Mouse (Mus musculus) forebrain, embryonic 14.5 days (tissue): ENCODE results near the gene Tmem128. TPM values are rescaled to one million over a fixed set of nuclear protein-coding genes. Genes with fewer than 3 reads are reported as not detected.

Experiments
- ATAC-seq: fragments of 200-750 bp; cut with Nextera tagmentation; 2 replicates; pipeline ENCODE4 v1.8.0; 2017; ENCODE audit warnings: mild to moderate bottlenecking, moderate library complexity
- DNase-seq: peaks from one replicate; pipeline ENCODE4 v3.0.0-alpha.2; 2015; ENCODE audit warnings: low spot score
- H3K27ac ChIP-seq: fragments of 300-500 bp; sonication (generic); 2 replicates; pipeline ENCODE4 v1.5.1; 2014; ENCODE audit warnings: low read depth, mild to moderate bottlenecking, control low read depth, low read length, moderate library complexity
- H3K27me3 ChIP-seq: fragments of 300-500 bp; sonication (generic); replicated peaks from 2 replicates; pipeline ENCODE4 v1.6.1; 2014; ENCODE audit warnings: low read length, control low read depth, mixed read lengths; ENCODE audit not compliant: control insufficient read depth, insufficient read depth
- H3K36me3 ChIP-seq: fragments of 300-500 bp; sonication (generic); 2 replicates; pipeline ENCODE4 v1.6.1; 2014; ENCODE audit warnings: low read length, control low read depth; ENCODE audit not compliant: control insufficient read depth, insufficient read depth
- H3K4me1 ChIP-seq: fragments of 300-500 bp; sonication (generic); 2 replicates; pipeline ENCODE4 v1.6.1; 2014; ENCODE audit warnings: antibody characterized with exemption, low read length, control low read depth; ENCODE audit not compliant: control insufficient read depth, insufficient read depth
- H3K4me2 ChIP-seq: fragments of 300-500 bp; sonication (generic); 2 replicates; pipeline ENCODE4 v1.6.1; 2014; ENCODE audit warnings: mild to moderate bottlenecking, control low read depth, low read length
- H3K4me3 ChIP-seq: fragments of 300-500 bp; sonication (generic); 2 replicates; pipeline ENCODE4 v1.5.1; 2014; ENCODE audit warnings: low read depth, low read length, control low read depth
- H3K9ac ChIP-seq: fragments of 300-500 bp; sonication (generic); 2 replicates; pipeline ENCODE4 v1.6.1; 2014; ENCODE audit warnings: mild to moderate bottlenecking, low read length, control low read depth, moderate library complexity
- H3K9me3 ChIP-seq: fragments of 300-500 bp; sonication (generic); replicated peaks from 2 replicates; pipeline ENCODE4 v1.6.1; 2016; ENCODE audit warnings: low read length, control low read depth, mixed read lengths; ENCODE audit not compliant: control insufficient read depth
- WGBS: fragments of 180-500 bp; shearing (Covaris S2); extraction: QIAGEN DNeasy Blood & Tissue Kit; methylation state at CpG from one replicate; pipeline ENCODE4 v1.1.7; 2014; 5-methylcytosine and 5-hydroxymethylcytosine counted together
- polyA plus RNA-seq: library from polyadenylated mRNA; unstranded; fragments of >200 nt; fragmentation: Nextera tagmentation; extraction: Ambion mirVana; gene quantifications from 2 replicates; pipeline ENCODE4 v1.2.1, GENCODE M21; 2014

The Tmem128 gene
- polyA plus RNA-seq: 108 and 109 TPM in 2 replicates

DNA sequence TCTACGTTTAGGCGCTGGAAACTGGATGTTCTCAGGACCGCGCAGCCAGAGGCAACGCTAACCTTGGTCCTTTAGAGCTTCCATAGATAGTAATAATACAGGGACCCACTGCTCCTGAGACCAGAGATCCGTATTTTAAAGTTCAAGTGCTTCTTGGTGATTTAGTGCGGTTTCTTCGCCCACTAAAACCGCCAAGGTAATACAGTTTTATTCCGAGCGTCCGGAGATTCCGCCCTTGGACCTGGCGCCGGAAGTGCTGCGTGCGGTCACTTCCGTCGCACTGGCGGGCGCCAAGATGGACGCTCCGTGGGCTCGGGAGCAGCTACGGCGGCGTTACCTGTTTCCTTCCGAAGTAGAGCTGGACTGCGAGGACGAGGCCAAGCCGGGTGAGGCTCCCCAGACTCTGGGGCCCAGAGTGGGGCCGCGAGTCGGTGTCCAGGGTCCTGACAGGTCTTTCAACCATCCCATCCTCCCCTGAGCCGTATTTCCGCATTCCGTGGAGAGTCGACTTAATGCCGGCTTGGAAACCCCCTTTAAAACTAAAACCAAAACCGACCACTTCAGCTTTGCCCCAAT lies at the start of gene Tmem128:
TSS of gene Tmem128 (plus strand) at position 79 of the 576 bp plus-strand sequence.
- Histone ChIP-seq H3K4me1 (peaks cover 7% of the 10 kb centered on the region), H3K4me2 (peak within 1 kb of the TSS; percentile 57), H3K9me3 (no peaks in the 10 kb centered on the region), H3K9ac (peak within 1 kb of the TSS; percentile 76), H3K36me3 (peaks cover 33% of the 10 kb centered on the region), H3K27me3 (no peaks in the 10 kb centered on the region), H3K4me3 (peak within 1 kb of the TSS; percentile 64), H3K27ac (peak within 1 kb of the TSS; percentile 53; the same call in 1 of the 2 replicates)
- peak; percentile 78 for DNase-seq
- peak; percentile 88 for ATAC-seq
- WGBS: under 1% methylated on average over 40 of the region's 40 CpGs

DNA sequence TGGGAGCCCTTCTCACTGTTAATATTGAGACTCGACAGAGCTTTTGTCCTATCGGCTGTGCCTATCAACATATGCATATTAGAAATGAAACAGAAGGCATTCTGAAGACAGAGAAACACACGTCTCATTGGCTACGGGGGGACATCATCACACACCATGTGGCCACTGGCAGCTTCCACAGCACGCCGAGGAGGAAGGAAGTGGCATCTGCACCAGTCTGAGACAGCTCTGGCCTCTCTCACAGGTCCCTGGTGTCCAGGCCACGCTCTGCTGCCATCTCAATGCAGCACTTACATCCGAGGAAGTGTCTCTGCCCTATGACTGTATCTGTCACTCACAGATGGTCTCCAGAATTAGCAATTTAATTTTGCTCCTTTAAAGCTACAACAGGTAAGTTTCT lies 48.3 kb upstream of the Tmem128 start:
- no peak for DNase-seq
- no peak overlapping the region for H3K4me3 ChIP-seq
- peaks cover 84% of the 10 kb centered on the region for H3K36me3 ChIP-seq
- no peak for ATAC-seq
- WGBS: 91% methylated on average over 8 of the region's 8 CpGs
- H3K9ac ChIP-seq: no peak overlapping the region
- no peaks in the 10 kb centered on the region for H3K9me3 ChIP-seq
- no peaks in the 10 kb centered on the region for H3K4me1 ChIP-seq
- H3K27me3 ChIP-seq: no peaks in the 10 kb centered on the region
- no peak overlapping the region for H3K4me2 ChIP-seq
- no peak overlapping the region for H3K27ac ChIP-seq

DNA sequence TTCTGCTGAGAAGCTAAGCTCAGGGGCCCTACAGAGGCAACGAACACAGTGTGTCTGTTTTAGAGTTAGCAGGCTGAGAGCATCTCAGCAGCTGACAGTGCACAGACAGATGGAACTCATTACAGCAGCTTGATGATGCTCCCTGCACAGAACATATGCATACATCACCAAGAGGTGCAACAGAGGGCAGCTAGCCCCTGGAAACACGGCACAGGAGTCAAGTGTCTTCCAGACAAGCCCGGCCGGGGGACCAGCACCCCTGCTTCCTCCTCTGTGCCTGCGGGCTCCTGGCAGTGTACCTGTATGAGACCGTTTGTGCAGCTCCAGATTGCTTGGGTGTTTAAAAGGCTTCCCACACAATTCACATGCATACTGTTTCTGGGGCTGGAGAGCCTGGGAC lies 47.0 kb upstream of the Tmem128 start:
- WGBS: 89% methylated on average over 6 of the region's 6 CpGs
- Histone ChIP-seq H3K36me3 (peaks cover 79% of the 10 kb centered on the region), H3K4me3 (no peak overlapping the region), H3K9me3 (no peaks in the 10 kb centered on the region), H3K4me1 (no peaks in the 10 kb centered on the region), H3K27ac (no peak overlapping the region), H3K9ac (no peak overlapping the region), H3K27me3 (no peaks in the 10 kb centered on the region), H3K4me2 (no peak overlapping the region)
- DNase-seq (no peak), ATAC-seq (no peak)

DNA sequence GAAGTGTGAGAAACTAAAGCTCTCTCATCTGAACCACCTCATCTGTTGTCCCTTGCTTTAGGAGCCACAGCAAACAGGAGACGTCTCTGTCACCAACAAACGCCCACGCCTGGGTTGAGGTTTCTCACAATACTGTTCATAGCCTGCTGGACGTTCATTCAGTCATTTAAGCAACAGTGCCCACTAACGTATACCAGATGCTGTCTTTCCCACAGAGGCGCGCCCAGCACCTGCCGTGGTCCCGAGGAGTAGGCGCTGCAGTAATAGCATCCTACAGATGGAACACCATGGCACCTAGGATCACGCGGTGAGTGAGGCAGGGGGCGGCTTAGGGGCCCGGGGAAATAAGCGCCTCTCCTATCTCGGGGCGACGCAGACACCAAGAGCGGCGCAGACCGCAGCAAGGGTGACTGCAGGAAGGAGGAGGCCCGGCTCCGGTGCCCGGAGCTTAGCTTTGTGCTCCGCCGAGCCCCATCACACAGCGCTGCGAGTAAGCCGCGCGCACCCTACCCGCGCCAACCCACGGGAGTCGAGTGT lies 40.1 kb upstream of the Tmem128 start:
- WGBS: 1% methylated on average over 24 of the region's 35 CpGs
- peaks cover 11% of the 10 kb centered on the region for H3K4me1 ChIP-seq

DNA sequence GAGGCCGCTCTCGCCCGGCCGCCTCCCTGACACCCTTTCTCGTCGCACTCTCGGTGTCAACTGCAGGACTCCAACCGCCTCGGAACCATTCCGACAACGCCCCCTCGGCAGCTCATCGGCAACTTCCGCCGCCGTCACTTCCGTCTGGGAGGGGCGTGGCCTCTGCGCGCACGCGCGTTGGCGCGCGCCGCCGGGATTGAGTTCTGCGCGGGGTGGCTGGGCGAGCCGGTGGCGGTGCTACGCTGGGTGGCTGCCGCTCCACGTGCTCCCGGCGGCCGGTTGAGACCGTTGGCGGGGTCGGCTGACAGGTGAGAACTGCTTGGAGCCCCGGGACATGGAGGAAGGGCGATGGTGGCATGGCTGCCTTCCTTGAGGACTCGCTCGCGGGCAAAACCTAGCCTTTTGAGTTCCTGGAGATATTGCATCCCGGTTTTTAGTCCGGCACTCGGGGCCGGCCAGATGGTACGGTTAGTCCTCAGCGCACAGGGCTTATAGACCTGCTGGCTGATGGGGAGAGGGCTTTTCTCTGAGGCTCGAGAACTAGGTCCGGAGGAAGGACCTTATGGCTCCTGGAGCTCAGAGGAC lies 39.6 kb upstream of the Tmem128 start, which contains the start of the genes Zbtb49 and Lyar:
TSS of gene Zbtb49 (minus strand) at position 130 of the 585 bp plus-strand sequence.
TSS of gene Lyar (plus strand) at position 143 of the 585 bp plus-strand sequence.
- WGBS: under 1% methylated on average over 55 of the region's 55 CpGs

More for the DNA sequence above, 40.1 kb upstream of the Tmem128 start:
- no peaks in the 10 kb centered on the region for H3K27me3 ChIP-seq
- H3K27ac ChIP-seq: peak overlapping the region; percentile 55
- H3K9ac ChIP-seq: peak overlapping the region; percentile 88
- H3K36me3 ChIP-seq: peaks cover 25% of the 10 kb centered on the region
- H3K4me3 ChIP-seq: peak overlapping the region; percentile 87
- DNase-seq (peak; percentile 33), ATAC-seq (peak; percentile 88)
- H3K4me2 ChIP-seq: peak overlapping the region; percentile 82
- no peaks in the 10 kb centered on the region for H3K9me3 ChIP-seq

DNA sequence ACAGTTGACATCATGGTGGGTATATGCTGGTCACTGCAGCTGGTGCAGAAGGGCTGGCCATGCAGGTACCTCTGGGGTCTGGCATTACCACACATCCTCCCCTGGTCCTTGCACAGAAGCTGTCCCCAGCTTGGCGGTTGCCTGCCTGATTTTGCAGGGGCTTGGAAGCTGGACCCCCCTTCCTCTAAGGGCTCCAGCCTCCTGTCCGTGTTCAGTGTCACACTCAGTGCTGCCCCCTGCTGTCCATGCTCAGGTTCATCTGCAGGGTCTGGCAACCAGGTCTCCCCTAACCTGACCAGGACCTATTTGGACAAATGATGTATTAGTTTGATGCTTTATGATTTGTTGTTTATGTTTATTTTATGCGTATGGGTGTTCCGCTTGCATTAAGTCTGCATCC lies 24.6 kb upstream of the Tmem128 start:
- Histone ChIP-seq H3K27ac (no peak overlapping the region), H3K4me1 (no peaks in the 10 kb centered on the region), H3K27me3 (no peaks in the 10 kb centered on the region), H3K4me3 (no peak overlapping the region), H3K36me3 (peaks cover 52% of the 10 kb centered on the region), H3K9me3 (no peaks in the 10 kb centered on the region), H3K4me2 (no peak overlapping the region), H3K9ac (no peak overlapping the region)
- ATAC-seq (no peak), DNase-seq (peak; percentile 19)
- WGBS: 70% methylated on average over 4 of the region's 4 CpGs

More for the DNA sequence above, 39.6 kb upstream of the Tmem128 start, which contains the start of the genes Zbtb49 and Lyar:
- Histone ChIP-seq H3K36me3 (peaks cover 20% of the 10 kb centered on the region), H3K9me3 (no peaks in the 10 kb centered on the region), H3K4me3 (peak within 1 kb of the TSS; percentile 87), H3K4me1 (peaks cover 11% of the 10 kb centered on the region), H3K27me3 (no peaks in the 10 kb centered on the region), H3K4me2 (peak within 1 kb of the TSS; percentile 82), H3K9ac (peak within 1 kb of the TSS; percentile 88), H3K27ac (peak within 1 kb of the TSS; percentile 55)
- peak; percentile 94 for ATAC-seq
- DNase-seq: peak; percentile 94

DNA sequence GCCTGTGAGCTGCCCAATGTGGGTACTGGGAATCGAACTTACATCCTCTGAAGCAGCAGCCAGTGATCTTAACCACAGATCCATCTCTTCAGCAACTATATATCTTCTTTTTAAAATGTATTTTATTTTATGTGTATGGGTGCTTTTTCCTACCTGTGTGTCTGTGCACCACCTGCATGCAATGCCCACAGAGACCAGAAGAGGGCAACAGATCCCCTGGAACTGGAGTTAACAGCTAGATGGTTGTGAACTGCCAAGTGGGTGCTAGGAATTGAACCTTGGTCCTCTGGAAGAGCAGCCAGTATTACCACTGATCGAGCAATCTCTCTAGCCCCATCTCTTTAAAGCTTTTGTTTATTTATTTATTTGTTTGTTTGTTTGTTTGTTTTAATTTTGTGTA lies 23.4 kb upstream of the Tmem128 start:
- DNase-seq (no peak), ATAC-seq (no peak)
- Histone ChIP-seq H3K27me3 (no peaks in the 10 kb centered on the region), H3K4me3 (no peak overlapping the region), H3K9ac (no peak overlapping the region), H3K36me3 (peaks cover 40% of the 10 kb centered on the region), H3K27ac (no peak overlapping the region), H3K4me2 (no peak overlapping the region), H3K4me1 (no peaks in the 10 kb centered on the region), H3K9me3 (no peaks in the 10 kb centered on the region)
- WGBS: 94% methylated on average over 2 of the region's 2 CpGs

DNA sequence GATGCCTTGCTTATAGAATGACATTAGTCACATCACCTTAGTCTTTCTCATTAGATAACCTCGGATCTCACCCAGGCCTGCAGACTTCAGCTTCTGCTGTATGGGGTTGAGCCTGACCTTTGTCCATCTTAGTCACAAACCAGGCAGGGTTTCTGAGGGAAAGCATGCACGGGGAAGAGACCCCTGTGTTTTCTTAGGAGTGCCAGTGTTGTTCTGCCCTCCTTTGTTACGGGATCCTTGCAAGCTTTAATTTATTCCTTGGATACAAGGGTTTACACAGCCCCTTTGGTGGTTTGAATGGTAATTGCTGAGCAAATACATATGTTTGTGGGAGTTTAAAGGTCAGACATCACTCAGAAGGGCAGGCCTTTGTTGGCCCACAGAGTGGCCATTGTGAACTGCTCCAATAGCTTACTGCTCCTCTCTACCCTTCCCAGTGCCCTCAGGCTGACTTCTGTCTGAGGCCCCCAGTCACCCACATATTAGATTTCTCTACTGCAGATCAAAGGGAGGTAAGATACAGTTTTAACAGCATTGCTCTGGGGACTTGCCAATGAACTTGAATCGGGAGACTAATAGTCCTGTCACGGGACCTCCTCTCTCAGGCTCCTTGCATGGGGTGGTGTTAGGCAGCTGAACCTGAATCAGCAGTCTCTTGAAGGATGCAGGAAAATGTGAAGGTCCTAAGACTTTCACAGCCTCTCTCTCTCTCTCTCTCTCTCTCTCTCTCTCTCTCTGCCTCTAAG lies 19.1 kb upstream of the Tmem128 start:
- no peak for ATAC-seq
- H3K36me3 ChIP-seq: peaks cover 3% of the 10 kb centered on the region; the same call in 1 of the 2 replicates
- DNase-seq: no peak
- H3K27me3 ChIP-seq: no peaks in the 10 kb centered on the region
- no peak overlapping the region for H3K9ac ChIP-seq
- no peak overlapping the region for H3K27ac ChIP-seq
- no peak overlapping the region for H3K4me3 ChIP-seq
- no peaks in the 10 kb centered on the region for H3K9me3 ChIP-seq
- no peaks in the 10 kb centered on the region for H3K4me1 ChIP-seq
- 25% methylated on average over 5 of the region's 5 CpGs for WGBS
- H3K4me2 ChIP-seq: no peak overlapping the region
